Mouse (Mus musculus) monocyte, adult 5-6 weeks (primary cell): Measurements from ENCODE around the gene Zfp202. TPM values are rescaled to one million over a fixed set of nuclear protein-coding genes. Genes with fewer than 3 reads are reported as not detected.

Source experiments
- ATAC-seq: fragments of 153-309, 156-312 bp; replicated peaks from 2 replicates; pipeline ENCODE4 v1.8.0; 2017; ENCODE audit warnings: mild to moderate bottlenecking; ENCODE audit not compliant: low TSS enrichment, insufficient number of reproducible peaks, severe bottlenecking, poor library complexity, low FRiP score
- total RNA-seq: library from RNA; stranded (forward); fragments of 200-1000, 200-491, 200-594 nt; gene quantifications from 3 replicates; pipeline ENCODE4 v1.2.3, GENCODE M21; 2017

The Zfp202 gene
- total RNA-seq, 1 experiment from 2014 or later, result 2.8 TPM

GRCm38 (mm10) chr9:40234233-40235072 is 42.3 kb downstream of the Zfp202 start:
- no peak for ATAC-seq

GRCm38 (mm10) chr9:40235220-40235619 is 43.1 kb downstream of the Zfp202 start:
- ATAC-seq, result no peak

GRCm38 (mm10) chr9:40239749-40240148 is 47.6 kb downstream of the Zfp202 start:
- ATAC-seq, result no peak

GRCm38 (mm10) chr9:40240311-40240710 is 48.2 kb downstream of the Zfp202 start:
- ATAC-seq, result no peak

GRCm38 (mm10) chr9:40241223-40241801 is 49.2 kb downstream of the Zfp202 start:
- no peak for ATAC-seq

GRCm38 (mm10) chr9:40241951-40242888 is 50.1 kb downstream of the Zfp202 start:
- no peak for ATAC-seq

- ATAC-seq, result no peak
Measured at GRCm38 (mm10) chr9:40245466-40245865, 53.4 kb downstream of the Zfp202 start.

GRCm38 (mm10) chr9:40245974-40246665 is 54.0 kb downstream of the Zfp202 start:
- ATAC-seq, result no peak

GRCm38 (mm10) chr9:40246702-40247101 is 54.6 kb downstream of the Zfp202 start:
- ATAC-seq, result no peak

GRCm38 (mm10) chr9:40249106-40249505 is 57.0 kb downstream of the Zfp202 start:
- no peak for ATAC-seq

- ATAC-seq, result no peak
Measured at GRCm38 (mm10) chr9:40252459-40252858, 60.3 kb downstream of the Zfp202 start.

Other genes with a start within 250 kb of the Zfp202 start
- not detected in 3 replicates for gene Olfr975, start 240.3 kb upstream of the Zfp202 start, total RNA-seq
- not detected in 3 replicates for gene Olfr976, start 231.2 kb upstream of the Zfp202 start, total RNA-seq
- not detected in 3 replicates for gene Olfr978, start 200.2 kb upstream of the Zfp202 start, total RNA-seq
- not detected in 3 replicates for gene Olfr979, start 188.9 kb upstream of the Zfp202 start, total RNA-seq
- gene Olfr980, start 182.7 kb upstream of the Zfp202 start, total RNA-seq, result not detected in 3 replicates
- gene Olfr981, start 170.9 kb upstream of the Zfp202 start, total RNA-seq, result not detected in 3 replicates
- gene Olfr982, start 118.5 kb upstream of the Zfp202 start, total RNA-seq, result not detected in 3 replicates
- not detected in 3 replicates for gene Olfr983, start 98.7 kb upstream of the Zfp202 start, total RNA-seq
- gene Olfr984, start 78.1 kb upstream of the Zfp202 start, total RNA-seq, result not detected in 3 replicates
- not detected in 3 replicates for gene Olfr985, start 62.1 kb upstream of the Zfp202 start, total RNA-seq
- not detected in 3 replicates for gene Tmem225, start 44.2 kb upstream of the Zfp202 start, total RNA-seq
- gene Olfr986, start 11.4 kb upstream of the Zfp202 start, total RNA-seq, result not detected in 3 replicates
- not detected in 3 replicates for gene Scn3b, start 76.9 kb downstream of the Zfp202 start, total RNA-seq